Mouse (Mus musculus): Measurements from ENCODE around the gene Mtmr12.

Mtmr12 gene

DNA sequence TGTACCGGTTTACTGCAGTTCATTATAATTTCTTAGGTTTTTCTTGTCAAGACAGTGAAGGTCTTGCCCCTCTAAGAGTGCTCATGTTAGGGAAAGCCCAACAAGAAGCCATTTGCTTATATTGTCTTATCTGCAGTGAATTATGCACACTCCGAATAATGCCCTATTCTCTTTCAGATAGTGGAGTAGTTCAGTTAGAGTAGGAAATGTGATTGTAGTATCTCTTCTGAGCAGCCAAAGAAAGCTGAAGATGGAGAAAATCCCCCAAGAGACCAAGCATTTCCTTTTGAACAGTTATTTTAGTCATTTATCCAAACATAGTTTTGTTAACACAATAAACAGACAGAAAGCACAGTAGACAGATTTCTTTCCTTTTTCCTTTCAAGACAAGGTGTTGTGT lies 32.1 kb downstream of the Mtmr12 start:
- DNase-seq: no peak

DNA sequence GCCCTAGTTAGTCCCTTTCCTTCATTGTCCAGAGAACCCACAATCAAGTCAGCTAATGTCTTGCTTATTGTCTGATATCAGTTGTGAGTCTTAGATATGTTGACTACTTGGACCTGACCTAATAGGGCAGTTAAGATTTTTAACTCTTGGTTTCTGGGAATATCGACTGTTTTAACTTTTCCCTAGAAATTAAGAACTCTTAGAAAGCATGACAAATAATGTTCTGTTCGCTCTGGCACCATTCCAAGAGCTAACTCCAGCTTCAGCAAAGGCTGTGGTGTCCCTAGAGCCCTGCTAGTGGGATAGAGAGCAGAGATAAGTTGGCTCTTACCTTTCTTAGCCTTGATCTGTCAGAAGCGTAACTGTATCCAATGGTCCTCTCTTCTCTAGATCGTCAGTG lies 32.7 kb downstream of the Mtmr12 start:
- DNase-seq: no peak

DNA sequence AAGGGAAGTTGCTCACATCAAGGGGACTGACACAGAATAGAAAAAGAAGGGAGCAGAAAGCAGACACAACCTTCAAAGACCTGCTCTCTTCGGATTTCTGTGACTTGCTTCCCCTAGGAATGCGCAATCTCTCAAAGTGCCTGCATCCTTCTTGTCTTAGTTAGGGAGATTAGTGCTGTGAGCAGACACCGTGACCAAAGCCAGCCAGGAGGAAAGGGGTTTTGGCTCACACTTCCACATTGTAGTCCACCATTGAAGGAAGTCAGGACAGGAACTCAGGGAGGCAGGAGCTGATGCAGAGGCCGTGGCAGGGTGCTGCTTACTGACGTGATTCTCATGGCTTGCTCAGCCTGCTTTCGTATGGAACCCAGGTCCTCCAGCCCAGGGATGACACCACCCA lies 33.5 kb downstream of the Mtmr12 start:
- DNase-seq: no peak

DNA sequence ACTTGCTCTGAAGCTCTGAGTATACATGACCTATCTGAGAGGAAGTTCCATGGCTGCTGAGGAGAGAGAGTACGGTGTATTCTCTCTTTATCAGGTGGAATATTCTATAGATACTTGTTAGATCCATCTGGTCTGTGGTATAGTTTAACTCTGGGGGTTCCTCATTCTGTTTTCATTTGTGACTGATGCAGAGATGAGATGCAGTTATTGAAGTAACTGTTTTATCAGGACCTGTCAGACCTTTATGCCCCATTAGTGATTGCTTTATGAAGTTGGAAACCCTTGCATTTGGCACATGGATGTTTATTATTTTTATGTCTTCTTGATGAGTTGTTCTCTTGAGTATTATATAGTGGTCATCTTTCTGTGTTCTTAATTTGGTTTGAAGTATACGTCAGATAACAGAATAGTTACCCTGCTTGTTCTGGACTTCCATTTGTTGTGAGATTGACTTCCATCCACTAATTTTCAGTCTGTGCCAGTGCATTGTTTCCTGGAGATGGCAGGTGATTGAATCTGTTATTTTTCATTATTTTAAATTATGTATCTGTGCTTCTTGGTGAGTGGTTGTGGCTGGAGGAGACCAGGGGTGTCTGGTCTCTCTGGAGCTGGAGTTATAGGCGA lies 36.0 kb downstream of the Mtmr12 start:
- DNase-seq: no peak

DNA sequence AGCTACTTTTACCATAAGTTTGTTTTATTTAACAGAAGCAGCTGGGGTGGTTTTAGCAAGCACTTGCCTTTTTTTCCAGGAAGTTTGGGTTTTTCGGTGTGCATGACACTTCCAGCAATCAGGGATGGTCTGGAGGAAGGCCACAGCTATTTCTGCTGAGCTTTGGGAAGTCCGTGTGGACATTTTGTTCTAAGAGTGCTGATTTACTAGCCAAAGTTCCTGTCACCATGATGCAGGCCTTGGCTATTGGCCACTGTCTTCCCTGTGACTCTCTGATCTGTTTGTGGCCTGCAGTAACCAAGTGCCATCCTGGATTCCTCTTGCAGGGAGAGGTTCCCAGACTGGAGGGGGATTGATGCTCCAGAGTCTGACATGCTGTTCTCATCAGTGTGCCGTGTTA lies 39.0 kb downstream of the Mtmr12 start:
- no peak for DNase-seq

DNA sequence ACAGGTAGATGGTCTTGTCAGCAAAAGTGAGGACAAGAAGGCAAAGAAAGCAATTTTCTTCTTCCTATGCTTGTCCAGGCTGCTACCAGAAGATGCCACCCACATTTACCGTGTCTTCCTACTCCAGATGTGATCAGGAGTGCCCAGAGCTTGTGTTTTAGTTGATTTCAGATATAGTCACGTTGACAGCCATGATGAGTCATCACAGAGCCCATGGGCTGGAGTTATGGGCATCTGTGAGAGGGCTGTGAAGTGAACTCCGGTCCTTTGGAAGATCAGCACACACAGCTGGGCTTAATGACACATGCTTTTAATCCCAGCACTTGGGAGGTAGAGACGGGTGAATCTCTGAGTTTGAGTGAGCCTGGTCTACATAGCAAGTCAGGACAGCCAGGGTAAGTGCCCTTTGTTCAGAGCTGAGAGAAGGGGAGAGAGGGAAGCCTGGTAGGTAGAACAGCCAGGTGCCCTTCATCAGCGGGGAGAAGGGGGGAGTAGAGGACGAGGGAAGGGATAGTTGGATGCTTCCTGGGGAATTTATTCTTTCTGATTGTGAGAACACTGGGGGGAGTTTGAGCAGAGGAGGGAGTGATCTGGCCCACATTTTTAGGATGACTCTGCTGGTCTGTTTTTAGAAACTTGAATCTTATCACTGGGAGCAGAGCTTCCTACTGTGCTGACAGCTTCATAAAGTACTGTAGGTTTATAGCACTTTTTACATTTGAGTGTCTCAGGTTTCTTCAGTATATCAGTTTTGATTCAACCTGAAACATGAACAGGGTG lies 40.9 kb downstream of the Mtmr12 start:
- DNase-seq: no peak

DNA sequence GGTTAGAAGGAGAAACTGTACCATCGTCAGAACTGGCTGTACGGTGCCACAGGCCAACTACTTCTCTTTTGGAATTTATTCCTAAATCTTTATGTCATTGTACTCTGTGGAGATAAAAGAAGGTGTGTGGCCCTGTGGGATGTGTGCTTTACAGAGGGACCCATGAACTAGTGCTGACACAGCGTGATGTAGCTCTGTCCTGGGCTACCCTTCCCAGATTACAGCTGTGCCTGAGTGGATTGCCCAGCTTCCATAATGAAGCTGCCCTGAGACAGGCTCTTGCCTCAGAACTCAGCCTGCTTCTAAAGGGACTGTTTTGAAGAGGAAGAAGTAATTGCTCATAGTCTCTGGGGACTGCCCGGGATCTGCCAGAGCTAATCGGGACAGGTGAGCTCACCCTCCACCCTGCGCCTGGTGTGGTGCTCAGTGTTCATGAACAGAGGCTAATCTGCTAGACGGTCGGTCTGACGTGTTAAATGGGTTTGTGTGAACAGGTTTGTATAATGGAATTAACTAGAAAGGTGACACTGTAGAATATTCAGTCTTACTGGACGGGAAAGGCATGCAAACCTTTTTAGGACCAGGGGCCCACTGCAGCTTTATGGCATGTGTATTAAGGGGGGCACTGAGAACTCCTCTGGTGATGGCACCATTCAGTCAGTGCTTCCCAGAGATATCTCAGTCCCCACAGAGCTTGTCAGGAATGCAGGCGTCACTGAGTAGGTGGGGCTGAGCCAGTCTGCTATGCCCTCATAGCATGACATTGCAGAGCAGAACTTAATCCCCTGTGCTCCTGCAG lies 41.7 kb downstream of the Mtmr12 start:
- DNase-seq: no peak

DNA sequence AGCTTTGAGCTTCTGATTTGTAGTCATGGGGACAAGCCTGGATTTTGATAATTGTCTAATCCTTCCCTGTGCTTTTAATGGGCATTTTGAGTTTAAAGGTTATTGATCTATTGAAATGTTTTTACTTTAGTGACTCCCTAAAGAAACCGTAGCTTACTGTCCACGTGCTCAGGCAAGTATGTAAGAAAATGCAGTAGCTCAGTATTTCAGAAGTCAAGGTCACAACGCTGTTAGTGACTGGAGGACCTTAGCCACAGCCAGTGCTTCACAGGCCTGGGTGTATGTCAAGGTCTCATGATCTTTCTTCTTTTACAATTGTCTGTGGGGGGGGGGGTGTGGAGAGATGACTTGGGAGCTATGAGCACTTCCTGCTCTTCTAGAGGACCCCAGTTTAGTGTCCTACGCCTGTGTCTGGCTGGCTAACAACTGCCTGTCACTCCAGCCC lies 42.4 kb downstream of the Mtmr12 start:
- DNase-seq: no peak

DNA sequence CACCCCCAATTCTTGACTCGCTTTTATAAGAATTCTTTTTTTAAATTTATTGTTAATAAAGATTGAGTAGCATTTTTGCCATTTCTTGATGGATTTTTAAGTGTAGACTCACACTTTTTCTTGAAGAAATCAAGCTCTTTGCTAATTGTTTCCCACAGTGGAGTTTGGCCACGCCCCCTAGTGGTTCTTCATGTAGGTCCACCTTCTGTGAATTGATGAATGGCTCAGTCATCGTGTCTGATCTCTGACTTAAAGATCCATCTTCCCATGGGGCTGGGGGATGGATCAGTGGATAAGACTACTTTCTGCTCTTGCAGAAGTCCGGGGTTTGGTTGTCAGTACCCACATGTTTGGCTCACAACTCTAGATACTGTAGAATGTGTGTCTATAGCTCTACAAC lies 43.5 kb downstream of the Mtmr12 start:
- DNase-seq: peak; percentile 51 to 59

DNA sequence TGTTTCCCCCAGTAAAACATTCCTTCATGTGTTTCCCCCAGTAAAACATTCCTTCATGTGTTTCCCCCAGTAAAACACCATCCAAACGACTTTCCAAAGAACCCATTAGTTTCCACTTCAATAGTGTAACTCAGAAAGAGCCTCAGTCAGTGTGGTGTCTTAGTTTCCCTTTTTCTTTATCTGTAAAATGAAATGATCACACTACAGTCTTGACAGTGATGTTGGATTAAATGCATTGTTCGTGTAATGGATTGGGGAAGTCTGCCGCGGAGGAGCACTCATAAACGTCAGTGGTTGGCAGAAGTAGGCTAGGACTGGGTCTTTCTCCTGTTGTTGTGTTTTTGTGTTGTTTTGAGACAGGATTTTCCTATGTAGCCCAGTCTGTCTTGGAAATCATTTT lies 45.5 kb downstream of the Mtmr12 start:
- DNase-seq: no peak

DNA sequence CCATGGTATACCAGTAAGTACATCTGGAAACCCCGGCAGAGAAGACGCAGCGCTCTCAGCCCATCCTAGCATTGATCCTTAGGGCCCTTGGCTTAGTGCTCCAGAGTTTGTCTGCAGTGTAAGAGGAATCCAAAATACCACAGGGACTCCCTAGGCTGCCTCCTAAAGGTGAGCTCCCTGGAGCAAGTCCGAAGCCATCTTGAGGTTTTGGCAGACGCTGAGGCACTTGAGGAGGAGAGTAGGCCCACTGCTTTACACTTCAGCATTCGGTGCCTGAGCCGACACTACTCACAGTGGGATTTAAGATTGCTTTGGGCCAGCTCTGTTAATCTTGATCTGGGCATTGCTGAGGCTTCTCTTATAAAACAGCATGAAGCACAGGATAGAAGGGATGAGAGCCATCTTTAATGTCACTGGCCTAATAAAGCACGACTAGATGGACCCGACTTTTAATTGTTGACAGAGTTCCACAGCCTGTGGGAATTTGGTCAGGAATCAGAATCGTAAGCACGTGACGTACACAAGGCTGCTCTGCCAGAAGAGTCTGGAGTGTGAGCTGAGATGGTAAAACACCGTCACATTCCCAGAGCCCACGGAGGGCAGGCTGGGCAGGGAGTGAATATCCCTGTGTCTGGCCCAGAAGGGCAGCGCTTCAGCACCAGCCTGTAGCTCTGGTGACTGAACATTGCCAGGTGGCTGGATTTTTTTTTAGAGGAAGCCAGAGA lies 46.8 kb downstream of the Mtmr12 start:
- DNase-seq: peak; percentile 41 to 52

DNA sequence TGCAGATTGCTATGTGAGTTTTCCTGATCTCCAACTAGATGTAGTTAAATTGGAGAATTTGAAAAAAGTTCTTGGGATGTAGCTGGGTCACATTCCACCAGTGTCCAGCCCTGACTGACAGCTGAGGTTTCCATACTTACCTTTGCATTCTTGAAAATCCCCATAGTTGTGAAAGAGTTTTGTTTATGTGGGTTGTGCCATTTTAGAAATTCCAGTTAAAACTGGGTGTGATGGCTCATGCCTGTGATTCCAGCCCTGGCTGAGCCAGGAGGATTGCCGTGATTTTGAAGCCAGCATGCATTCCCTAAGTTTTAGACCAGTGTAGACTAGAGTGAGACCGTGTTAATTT lies 47.3 kb downstream of the Mtmr12 start:
- no peak for DNase-seq

DNA sequence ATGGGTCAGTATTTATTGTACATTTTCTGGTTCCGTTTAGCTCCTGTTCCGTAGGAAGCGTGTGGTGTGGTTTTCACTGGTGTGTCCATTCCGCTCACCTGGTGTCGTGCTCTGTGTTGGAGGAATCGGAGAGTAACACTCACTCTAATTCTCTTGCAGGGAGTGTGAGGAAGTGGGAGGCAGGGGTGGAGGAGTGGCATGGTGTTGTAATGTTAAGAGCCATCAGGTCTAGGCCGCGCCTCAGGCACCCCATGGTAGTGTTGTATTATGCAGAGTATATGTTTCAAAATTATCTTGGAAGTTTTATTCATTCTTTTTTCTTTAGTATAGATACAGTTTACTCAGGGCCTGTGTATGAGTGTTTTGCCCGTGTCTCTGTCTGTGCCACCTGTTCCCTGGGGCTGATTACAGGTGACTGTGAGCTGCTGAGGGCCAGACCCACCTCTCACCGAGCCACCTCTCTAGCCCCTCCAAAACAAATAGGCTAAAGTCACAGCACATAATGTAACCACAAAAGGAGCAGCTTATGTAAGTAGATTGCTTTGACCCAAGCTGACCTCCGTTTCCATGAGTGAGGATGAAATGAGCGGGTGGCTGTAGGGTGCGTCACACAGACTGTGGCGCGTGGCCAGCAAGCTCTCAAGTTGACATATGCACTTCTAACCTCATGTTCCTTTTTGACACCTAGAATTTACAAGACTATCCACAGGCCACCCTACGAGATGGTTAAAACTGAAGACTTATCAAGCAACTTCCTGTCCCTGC lies 53.1 kb downstream of the Mtmr12 start:
- DNase-seq: no peak

DNA sequence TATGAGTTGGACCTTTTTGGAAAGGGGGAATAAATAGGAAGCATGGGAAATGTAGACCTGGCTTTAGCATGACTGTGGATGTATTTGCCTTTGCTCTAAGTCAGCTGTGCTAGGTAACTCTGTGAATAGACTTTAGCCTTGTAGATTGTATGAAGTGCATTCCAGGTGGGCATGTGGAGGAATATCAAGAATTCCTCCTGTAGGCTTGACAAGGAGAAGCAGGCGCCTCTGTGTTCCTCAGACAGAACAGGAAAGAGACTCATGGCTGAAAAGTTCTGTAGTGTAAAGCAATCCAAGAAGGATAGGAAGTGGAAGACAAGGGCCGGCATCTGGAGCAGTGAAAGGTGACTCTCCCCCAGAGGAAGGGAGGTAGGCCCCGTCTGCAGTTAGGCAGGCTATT lies 58.2 kb downstream of the Mtmr12 start:
- no peak for DNase-seq

DNA sequence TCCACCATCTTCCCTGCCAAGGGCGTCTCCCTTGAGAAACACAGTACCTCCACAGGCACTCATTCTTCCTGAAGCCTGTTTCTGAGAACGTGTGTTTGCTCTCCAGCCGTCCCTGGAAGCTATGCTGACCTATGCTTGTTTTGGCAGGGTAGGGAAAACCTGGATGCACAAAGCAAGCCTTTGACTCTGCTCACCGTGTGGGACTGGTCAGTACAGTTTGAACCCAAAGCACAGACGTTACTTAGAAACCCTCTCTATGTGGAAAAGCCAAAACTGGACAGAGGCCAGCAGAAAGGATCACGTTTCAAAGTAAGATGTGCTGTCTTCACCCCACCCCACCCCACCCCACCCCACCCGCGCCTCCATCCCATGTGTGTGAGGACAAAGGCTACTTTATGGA lies 61.6 kb downstream of the Mtmr12 start:
- no peak for DNase-seq

DNA sequence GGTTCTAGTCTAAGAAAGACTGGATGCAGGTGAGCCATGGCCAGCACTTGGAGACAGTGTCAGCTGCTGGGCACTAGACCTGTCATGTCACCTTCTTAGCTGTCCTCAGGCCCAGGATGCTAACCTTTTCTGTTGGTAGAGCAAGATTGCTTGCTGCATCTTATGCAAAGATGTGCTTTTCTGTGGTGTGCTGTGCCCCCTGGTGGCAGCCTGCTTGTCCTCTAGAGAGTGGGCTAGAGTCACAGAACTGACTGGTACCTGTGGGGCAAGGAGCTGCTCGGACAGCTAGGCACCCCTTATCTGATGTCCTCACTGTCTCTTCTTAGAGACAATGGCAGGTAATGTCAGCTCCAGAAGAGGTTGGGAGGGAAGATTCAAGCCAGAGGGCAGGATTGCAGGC lies 63.2 kb downstream of the Mtmr12 start:
- peak; percentile 74 to 77 for DNase-seq

DNA sequence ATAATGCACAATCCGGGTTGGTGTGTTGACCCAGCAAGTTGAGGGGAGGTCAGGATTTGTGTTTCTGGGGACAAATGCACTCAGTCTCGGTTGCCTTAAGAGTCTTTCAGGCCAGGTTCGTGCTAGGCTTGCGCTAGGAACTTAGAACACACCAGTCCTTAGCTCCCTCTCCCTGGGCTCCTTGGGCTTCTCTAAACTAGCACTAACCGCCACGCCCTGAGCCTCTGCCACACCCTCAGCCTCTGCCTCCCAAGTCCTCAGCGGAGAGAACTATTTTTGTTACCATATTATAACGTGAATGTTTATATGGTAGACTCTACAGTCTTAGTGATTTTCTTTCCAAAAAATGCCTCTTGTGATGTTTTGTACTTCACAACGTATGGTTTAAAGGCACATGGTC lies 66.5 kb downstream of the Mtmr12 start:
- no peak for DNase-seq

DNA sequence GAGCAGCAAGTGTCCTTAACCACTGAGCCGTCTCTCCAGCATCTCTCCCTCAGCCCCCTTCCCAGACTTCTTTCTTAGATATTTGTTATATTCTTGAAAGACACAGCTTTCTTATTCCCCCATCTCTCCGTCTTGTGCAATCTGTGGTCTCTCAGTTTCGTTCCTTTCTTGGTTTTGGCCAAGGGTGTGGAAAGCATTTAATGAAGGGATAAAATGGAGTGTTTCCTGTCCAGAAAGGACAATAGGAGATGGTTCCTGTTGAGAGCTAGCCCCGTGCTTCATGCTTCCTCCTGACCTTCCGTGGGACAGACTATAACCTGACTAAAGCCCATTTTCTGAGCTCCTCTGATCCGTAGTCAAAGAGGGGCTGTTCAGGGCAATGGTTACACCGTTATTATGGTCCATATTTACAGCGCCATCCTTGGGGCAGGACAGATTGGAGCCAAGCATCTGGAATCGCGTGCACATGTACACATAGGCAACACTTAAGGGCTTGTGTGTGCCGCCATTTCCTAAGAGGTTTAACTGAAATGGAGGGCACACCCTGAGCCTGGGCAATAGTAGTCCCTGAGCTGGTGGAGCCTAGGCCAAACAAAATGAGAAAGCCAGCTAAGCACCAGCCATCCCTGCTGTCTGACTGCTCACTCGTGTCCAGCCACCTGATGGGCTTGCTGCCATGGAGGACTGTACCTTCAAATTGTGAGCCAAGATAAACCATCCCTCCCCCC lies 68.7 kb downstream of the Mtmr12 start:
- no peak for DNase-seq

DNA sequence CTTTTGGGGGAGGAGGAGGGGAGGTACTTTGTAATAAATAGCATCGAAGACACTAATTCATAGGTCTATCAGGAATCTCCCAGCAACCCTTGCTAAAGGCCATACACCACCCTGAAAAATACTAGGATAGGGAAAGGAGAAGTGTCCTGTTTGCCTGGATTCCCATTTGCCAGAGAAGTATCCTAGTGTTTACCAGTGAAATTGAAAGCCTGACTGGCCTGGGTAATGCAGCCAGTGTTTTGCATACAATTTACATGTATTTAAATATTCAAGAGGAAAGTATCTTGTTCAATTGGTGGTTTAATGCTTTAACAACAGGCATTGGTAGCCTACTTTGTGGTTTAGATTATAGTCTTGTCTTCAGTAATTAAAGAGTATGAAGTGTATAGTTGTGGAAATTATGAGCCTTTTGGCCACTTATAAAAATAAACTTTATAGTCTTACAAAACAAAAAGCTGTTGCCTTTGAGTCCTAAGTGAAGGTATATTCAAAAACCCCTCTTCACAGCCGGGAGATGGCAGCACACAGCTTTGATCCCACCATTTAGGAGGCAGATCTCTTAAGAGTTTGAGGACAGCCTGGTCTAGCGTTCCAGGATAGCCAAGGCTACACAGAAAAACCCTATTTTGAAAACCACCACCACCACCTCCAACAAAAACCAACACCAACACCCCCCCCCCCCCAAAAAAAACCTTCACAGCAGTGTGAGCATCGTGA lies 69.4 kb downstream of the Mtmr12 start:
- DNase-seq: no peak

DNA sequence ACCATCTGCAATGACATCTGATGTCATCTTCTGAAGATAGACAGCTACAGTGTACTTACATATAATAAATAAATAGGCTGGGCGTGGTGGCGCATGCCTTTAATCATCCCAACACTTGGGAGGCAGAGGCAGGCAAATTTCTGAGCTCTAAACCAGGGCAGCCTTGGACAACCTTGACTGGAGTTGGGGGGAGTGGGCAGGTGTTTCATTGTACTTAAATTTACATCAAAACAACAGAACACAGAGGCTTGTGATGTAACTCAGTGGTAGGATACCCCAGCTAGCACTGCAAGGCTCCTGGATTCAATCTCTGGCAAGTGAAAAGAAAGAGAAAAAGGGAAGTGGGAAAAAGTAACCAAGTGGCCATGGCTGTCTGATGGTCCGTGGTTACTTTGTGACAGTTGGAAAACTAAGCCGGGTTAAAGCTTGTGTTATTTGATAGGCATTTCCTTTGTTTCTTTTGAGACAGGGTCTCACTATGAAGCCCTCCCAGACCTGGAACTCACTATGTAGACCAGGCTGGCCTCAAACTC lies 70.3 kb downstream of the Mtmr12 start:
- DNase-seq: no peak

DNA sequence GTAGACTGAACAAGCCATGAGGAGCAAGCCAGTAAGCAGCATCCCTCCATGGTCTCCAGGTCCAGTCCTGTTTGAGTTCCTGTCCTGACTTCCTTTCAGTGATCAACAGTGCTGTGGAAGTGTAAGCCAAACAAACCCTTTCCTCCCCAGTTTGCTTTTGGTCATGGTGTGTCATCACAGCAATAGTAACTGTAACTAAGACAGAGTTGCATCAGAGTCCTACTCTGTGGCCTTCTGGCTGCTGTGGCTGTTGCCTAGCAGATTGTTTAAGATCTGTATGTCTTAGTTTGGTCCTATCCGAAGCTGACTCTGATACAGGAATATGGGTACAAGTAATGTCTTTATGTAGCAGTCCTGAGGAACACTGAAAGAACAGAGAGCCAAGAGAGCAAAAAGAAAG lies 75.0 kb downstream of the Mtmr12 start:
- no peak for DNase-seq
